Mouse (Mus musculus): ENCODE results near the gene Ces2a. TPM values are rescaled to one million over a fixed set of nuclear protein-coding genes. Genes with fewer than 3 reads are reported as not detected.

Gene Ces2a
- polyA plus RNA-seq, 1 experiment: not detected

DNA sequence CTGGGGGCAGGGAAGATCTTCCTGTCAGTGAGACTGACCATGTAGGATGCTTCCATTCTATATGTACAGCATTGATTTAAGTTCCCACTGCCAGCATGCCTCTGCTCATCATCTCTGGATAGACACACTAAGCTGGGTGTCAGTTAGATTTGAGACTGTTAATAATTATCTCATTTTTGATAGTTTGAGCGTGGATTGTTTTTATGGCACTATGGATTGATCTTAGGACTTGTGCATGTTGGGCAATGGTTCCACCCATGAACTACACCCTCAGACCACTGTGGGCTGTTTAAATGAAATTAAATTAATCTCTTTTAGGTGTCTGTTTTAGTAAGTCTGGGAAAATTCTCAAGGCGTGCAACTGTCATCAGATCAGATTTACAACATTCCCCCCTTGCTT lies 55.1 kb downstream of the Ces2a start:
- Histone ChIP-seq H3K4me1 (ENCODE audit: control insufficient read depth, insufficient read depth, low read length) (no peaks in the 10 kb centered on the region), H3K27ac (ENCODE audit: control insufficient read depth, insufficient read depth, low read depth, low read length) (no peak overlapping the region), H3K27me3 (ENCODE audit: control insufficient read depth, insufficient read depth, low read length) (no peaks in the 10 kb centered on the region), H3K4me3 (ENCODE audit: control insufficient read depth, low read depth, low read length) (no peak overlapping the region), H3K36me3 (ENCODE audit: control insufficient read depth, insufficient read depth, low read length) (no peaks in the 10 kb centered on the region)
- no peak for TF ChIP-seq CTCF (IDR thresholded peaks at IDR 0.05; ENCODE audit: control insufficient read depth, insufficient read depth, insufficient replicate concordance, low read depth, low read length)
- TF ChIP-seq POLR2A (IDR thresholded peaks at IDR 0.05; ENCODE audit: control insufficient read depth, low read depth, low read length): no peak

DNA sequence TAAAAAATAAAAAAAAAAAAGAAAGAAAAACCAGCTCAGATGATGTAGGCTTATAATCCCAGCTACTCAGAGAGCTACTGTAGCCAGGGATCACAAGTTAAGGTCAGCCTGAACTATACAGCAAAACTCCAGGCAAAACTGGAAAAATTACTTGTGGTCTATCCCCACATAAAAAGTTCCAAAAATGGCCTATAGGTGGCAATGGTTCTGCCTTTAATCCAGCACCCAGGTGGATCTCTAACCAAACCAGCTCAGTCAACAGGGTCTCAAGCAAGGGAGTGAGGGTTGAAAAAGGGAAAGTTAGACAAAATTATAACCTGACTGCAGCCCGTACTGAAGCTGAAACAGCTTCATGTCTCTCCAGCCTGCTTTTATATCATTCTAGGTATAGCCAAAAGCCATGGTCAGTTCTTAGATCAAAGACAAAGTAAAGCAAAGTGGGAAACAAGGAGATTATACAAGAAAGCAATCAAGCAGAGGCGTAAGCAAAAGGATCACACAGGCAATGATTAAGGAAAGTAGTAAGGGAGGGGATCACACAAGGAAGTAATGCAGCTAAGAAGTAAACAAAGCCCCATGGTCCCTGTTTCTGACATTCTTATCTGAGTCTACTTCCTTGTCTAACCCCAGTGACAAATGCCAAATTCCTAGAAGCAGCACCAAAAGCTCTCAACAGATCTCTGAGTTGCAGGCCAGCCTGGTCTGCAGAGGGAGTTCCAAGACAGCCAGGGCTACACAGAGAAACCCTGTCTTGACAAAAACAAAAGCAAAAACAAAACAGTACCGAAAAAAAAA lies 56.3 kb downstream of the Ces2a start:
- TF ChIP-seq CTCF (IDR thresholded peaks at IDR 0.05; ENCODE audit: control insufficient read depth, insufficient read depth, insufficient replicate concordance, low read depth, low read length): no peak
- TF ChIP-seq POLR2A (IDR thresholded peaks at IDR 0.05; ENCODE audit: control insufficient read depth, low read depth, low read length): no peak
- no peaks in the 10 kb centered on the region for H3K36me3 ChIP-seq (ENCODE audit: control insufficient read depth, insufficient read depth, low read length)
- H3K27me3 ChIP-seq (ENCODE audit: control insufficient read depth, insufficient read depth, low read length): no peaks in the 10 kb centered on the region
- peaks cover 3% of the 10 kb centered on the region; the same call in 1 of the 2 replicates for H3K4me1 ChIP-seq (ENCODE audit: control insufficient read depth, insufficient read depth, low read length)
- H3K27ac ChIP-seq (ENCODE audit: control insufficient read depth, insufficient read depth, low read depth, low read length): no peak overlapping the region
- H3K4me3 ChIP-seq (ENCODE audit: control insufficient read depth, low read depth, low read length): no peak overlapping the region

Other genes starting within 250 kb of the Ces2a start
- gene Terb1, start 224.1 kb upstream of the Ces2a start, polyA plus RNA-seq (2012; rRNA removed): 5.6 and 6.7 TPM in 2 replicates
- 15.9 and 26.0 TPM in 2 replicates for gene Nae1, start 199.4 kb upstream of the Ces2a start, polyA plus RNA-seq (2012; rRNA removed)
- gene Car7, start 199.3 kb upstream of the Ces2a start, polyA plus RNA-seq (2012; rRNA removed): 5.4 and 7.1 TPM in 2 replicates
- 1.2 and 1.3 TPM in 2 replicates for gene Pdp2, start 142.6 kb upstream of the Ces2a start, polyA plus RNA-seq (2012; rRNA removed)
- gene Cdh16, start 109.6 kb upstream of the Ces2a start, polyA plus RNA-seq (2012; rRNA removed): 1.3 TPM in 1 of 2 replicates, not detected in the other
- 0.36 and 0.42 TPM in 2 replicates for gene Rrad, start 102.7 kb upstream of the Ces2a start, polyA plus RNA-seq (2012; rRNA removed)
- gene Ciao2b, start 92.0 kb upstream of the Ces2a start, polyA plus RNA-seq (2012; rRNA removed): 61.8 and 67.2 TPM in 2 replicates
- 0.11 TPM in 1 of 2 replicates, not detected in the other for gene Ces2b, start 97.6 kb downstream of the Ces2a start, polyA plus RNA-seq (2012; rRNA removed)
- 0.05 TPM in 1 of 2 replicates, not detected in the other for gene Ces2c, start 113.1 kb downstream of the Ces2a start, polyA plus RNA-seq (2012; rRNA removed)
- 0.37 and 0.38 TPM in 2 replicates for gene Ces2e, start 192.3 kb downstream of the Ces2a start, polyA plus RNA-seq (2012; rRNA removed)
- gene Ces2f, start 213.4 kb downstream of the Ces2a start, polyA plus RNA-seq (2012; rRNA removed): 0.01 TPM in 1 of 2 replicates, not detected in the other
- gene Ces2g, start 227.7 kb downstream of the Ces2a start, polyA plus RNA-seq (2012; rRNA removed): 0.70 and 0.88 TPM in 2 replicates

Data from testis, adult 2 months (tissue).